Mouse (Mus musculus): ENCODE data around the gene Wdsub1. TPM values are rescaled to one million over a fixed set of nuclear protein-coding genes. Genes with fewer than 3 reads are reported as not detected.

Wdsub1 gene
- total and polyA plus RNA-seq, 3 experiments, result 8.2 to 13.5 (median 12.9) TPM

DNA sequence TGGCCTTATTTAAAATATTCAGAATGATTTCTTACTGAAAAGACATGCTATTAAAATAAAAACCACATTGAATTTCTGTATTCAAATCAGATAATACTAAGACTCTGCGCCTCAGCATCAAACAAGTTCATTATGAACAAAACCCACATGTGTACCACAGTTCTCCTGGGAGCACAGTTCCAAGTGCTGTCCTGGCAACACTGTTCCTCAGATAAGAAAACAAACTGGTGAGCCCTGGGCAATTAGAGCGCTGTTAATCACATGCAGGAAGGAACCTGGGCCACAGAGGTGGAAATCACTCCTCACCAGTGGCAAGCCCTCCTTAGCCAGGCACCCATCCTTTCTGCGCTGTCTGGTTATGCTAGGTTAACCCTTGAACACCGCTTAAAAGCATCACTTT is 5.1 kb downstream of the Wdsub1 start:
- Histone ChIP-seq H3K9ac (ENCODE audit: insufficient read depth, low read depth) (no peak overlapping the region), H3K4me1 (ENCODE audit: control insufficient read depth in 1 of 2, insufficient read depth in 2 of 2) (peaks cover 3 to 22% of the 10 kb centered on the region in 2 experiments; a peak in 3 of 4 replicates), H3K27ac (ENCODE audit: insufficient read depth, low read depth) (no peak overlapping the region), H3K4me2 (ENCODE audit: insufficient read depth, low read depth, poor library complexity, severe bottlenecking) (no peak overlapping the region), H3K36me3 (replicated peaks in 1 of 2; ENCODE audit: control insufficient read depth in 1 of 2, insufficient read depth in 1 of 2, low read length in 1 of 2) (peaks cover 0 to 5% of the 10 kb centered on the region in 2 experiments), H3K27me3 (replicated peaks) (no peaks in the 10 kb centered on the region), H3K79me2 (replicated peaks; ENCODE audit: control insufficient read depth, extremely low read depth, insufficient read depth, poor library complexity, severe bottlenecking) (no peaks in the 10 kb centered on the region), H3K4me3 (replicated peaks in 1 of 3; ENCODE audit: low read depth in 2 of 3, low read length in 2 of 3, poor library complexity in 1 of 3) (no peak overlapping the region), H3K9me3 (replicated peaks; ENCODE audit: low read length) (peaks cover 7% of the 10 kb centered on the region)
- dilution Hi-C loops (cut with MboI; ENCODE audit: extremely low pct_ligation_motif_present, extremely low pct_unique_long_range_greater_than_20kb, low sequenced_read_pairs), result no loop called here
- DNase-seq (ENCODE audit: extremely low read depth), result no peak
- in situ Hi-C loops (cut with MboI; ENCODE audit: low pct_ligation_motif_present, low pct_unique_long_range_greater_than_20kb, low sequenced_read_pairs), result no loop called here
- no peak for TF ChIP-seq GABPA (IDR thresholded peaks at IDR 0.05; ENCODE audit: insufficient replicate concordance, low read depth, low read length)
- no peak for TF ChIP-seq CTCF (conservative IDR thresholded peaks at IDR 0.05 in 1 of 2, IDR thresholded peaks at IDR 0.05 in 1 of 2; ENCODE audit: low read depth in 2 of 2, low read length in 2 of 2)
- no peak for TF ChIP-seq EP300 (IDR thresholded peaks at IDR 0.05; ENCODE audit: low read length)
- TF ChIP-seq JUN (IDR thresholded peaks at IDR 0.05; ENCODE audit: insufficient read depth, low read depth, low read length), result no peak
- TF ChIP-seq ELF1 (IDR thresholded peaks at IDR 0.05; ENCODE audit: low read depth, low read length), result no peak
- no peak for TF ChIP-seq MEF2A (IDR thresholded peaks at IDR 0.05; ENCODE audit: borderline replicate concordance, low read depth, low read length)
- TF ChIP-seq BHLHE40 (IDR thresholded peaks at IDR 0.05; ENCODE audit: low read depth, low read length), result no peak
- no peak for TF ChIP-seq POLR2A (IDR thresholded peaks at IDR 0.05; ENCODE audit: low read depth, low read length)
- no peak for TF ChIP-seq MAZ (IDR thresholded peaks at IDR 0.05; ENCODE audit: low read depth, low read length)
- TF ChIP-seq ZC3H11A (IDR thresholded peaks at IDR 0.05; ENCODE audit: low read depth, low read length), result no peak
- TF ChIP-seq SMC3 (IDR thresholded peaks at IDR 0.05; ENCODE audit: low read depth, low read length), result no peak
- no peak for TF ChIP-seq ETS1 (conservative IDR thresholded peaks at IDR 0.05; ENCODE audit: low read depth, low read length)

DNA sequence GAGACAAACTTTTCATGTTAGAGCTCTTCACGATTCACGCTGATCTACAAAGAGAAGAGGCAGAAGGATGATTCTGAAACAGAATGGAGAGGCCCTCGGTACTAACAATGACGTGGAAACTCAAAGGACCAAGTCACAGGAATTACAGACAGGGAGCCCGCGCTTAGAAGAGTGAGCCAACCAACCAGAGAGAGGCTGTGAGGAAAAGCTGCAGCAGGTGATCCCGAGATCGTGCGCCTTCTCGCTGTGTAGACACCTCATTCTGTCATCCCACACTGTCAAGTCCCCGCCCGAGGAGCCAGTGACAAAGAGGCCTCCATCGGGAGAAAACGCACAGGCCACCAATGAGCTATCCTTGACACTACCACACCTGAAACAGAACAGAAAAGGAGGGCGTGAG is 5.9 kb downstream of the Wdsub1 start:
- dilution Hi-C loops (cut with MboI; ENCODE audit: extremely low pct_ligation_motif_present, extremely low pct_unique_long_range_greater_than_20kb, low sequenced_read_pairs), result no loop called here
- in situ Hi-C loops (cut with MboI; ENCODE audit: low pct_ligation_motif_present, low pct_unique_long_range_greater_than_20kb, low sequenced_read_pairs), result no loop called here
- H3K4me3 ChIP-seq (replicated peaks in 1 of 3; ENCODE audit: low read depth in 2 of 3, low read length in 2 of 3, poor library complexity in 1 of 3), result no peak overlapping the region
- no peak for TF ChIP-seq IRF4 (IDR thresholded peaks at IDR 0.05; ENCODE audit: low read depth, low read length)
- no peak for TF ChIP-seq MYC (IDR thresholded peaks at IDR 0.05; ENCODE audit: low read depth, low read length)
- no peak for TF ChIP-seq UBTF (IDR thresholded peaks at IDR 0.05; ENCODE audit: low read depth, low read length)
- no peak for TF ChIP-seq MXI1 (IDR thresholded peaks at IDR 0.05; ENCODE audit: low read depth, low read length)
- TF ChIP-seq POLR2AphosphoS2 (IDR thresholded peaks at IDR 0.05; ENCODE audit: low read depth, low read length), result no peak
- TF ChIP-seq ZMIZ1 (IDR thresholded peaks at IDR 0.05; ENCODE audit: low read depth, low read length), result no peak
- TF ChIP-seq MAZ (IDR thresholded peaks at IDR 0.05; ENCODE audit: low read depth, low read length), result no peak
- H3K9ac ChIP-seq (ENCODE audit: insufficient read depth, low read depth), result no peak overlapping the region
- no peak overlapping the region for H3K27ac ChIP-seq (ENCODE audit: insufficient read depth, low read depth)
- H3K36me3 ChIP-seq (replicated peaks in 1 of 2; ENCODE audit: control insufficient read depth in 1 of 2, insufficient read depth in 1 of 2, low read length in 1 of 2), result peaks cover 0 to 5% of the 10 kb centered on the region in 2 experiments
- no peak for DNase-seq (ENCODE audit: extremely low read depth)
- H3K4me1 ChIP-seq (ENCODE audit: control insufficient read depth in 1 of 2, insufficient read depth in 2 of 2), result peaks cover 3 to 19% of the 10 kb centered on the region in 2 experiments; a peak in 3 of 4 replicates
- H3K9me3 ChIP-seq (replicated peaks; ENCODE audit: low read length), result peaks cover 7% of the 10 kb centered on the region
- no peaks in the 10 kb centered on the region for H3K27me3 ChIP-seq (replicated peaks)
- no peak overlapping the region for H3K4me2 ChIP-seq (ENCODE audit: insufficient read depth, low read depth, poor library complexity, severe bottlenecking)
- no peaks in the 10 kb centered on the region for H3K79me2 ChIP-seq (replicated peaks; ENCODE audit: control insufficient read depth, extremely low read depth, insufficient read depth, poor library complexity, severe bottlenecking)

Measured in CH12.LX (cell line).